Comparison of ENCODE assay signal across 8 mouse cellular contexts in the genomic region with DNA sequence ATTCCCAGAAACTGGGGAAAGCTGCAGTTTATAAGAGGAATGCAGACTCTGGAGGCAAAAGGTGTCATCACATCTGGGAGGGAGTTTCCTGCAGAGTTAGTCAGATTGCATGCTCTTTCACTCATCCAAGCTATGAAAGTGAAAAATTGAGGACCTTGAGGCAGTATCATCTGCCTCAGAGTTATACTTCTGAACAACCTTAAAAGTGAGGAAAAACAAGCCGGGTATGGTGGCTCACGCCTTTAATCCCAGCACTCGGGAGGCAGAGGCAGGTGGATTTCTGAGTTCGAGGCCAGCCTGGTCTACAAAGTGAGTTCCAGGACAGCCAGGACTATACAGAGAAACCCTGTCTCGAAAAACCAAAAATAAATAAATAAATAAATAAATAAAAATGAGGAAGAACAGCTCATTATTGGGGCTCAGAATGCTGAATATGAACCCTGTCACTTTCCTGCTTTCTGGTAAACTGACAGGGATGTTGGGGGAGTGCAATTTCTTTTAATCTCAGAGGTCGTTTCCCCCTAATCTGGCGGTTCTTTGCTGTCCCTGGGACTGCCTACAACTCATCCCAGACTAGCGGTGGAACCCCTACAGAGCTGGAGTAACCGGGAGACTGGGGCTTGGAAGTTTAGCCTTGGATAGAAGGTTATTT. TPM values are rescaled to one million over a fixed set of nuclear protein-coding genes. Genes with fewer than 3 reads are reported as not detected.
DNase-seq lines count a peak whose midpoint lies in the region; ATAC-seq and TF ChIP-seq lines count a peak whose summit lies in the region.
"Had no signal": no experiment of that assay in that cellular context is flagged by ENCODE, and none has a peak within 500 bp of the region (broad histone marks: within the 10 kb centered on the region; RNA-seq: fewer than 3 reads in every experiment).

No protein-coding gene starts in this region.

- 44% methylated on average over 9 of the region's 9 CpGs for WGBS in embryonic facial prominence, embryonic 12.5 days
- 45% methylated on average over 9 of the region's 9 CpGs for WGBS in limb, embryonic 10.5 days
- WGBS in olfactory bulb, adult 2 months = 40% methylated on average over 9 of the region's 9 CpGs

- H3K27ac ChIP-seq in embryonic facial prominence, embryonic 12.5 days = peak overlapping the region; percentile 85
- H3K27ac ChIP-seq in limb, embryonic 10.5 days = peak overlapping the region; percentile 91
- H3K27ac ChIP-seq in olfactory bulb, adult 2 months (ENCODE audit: insufficient read depth, low read depth, low read length) = peak overlapping the region; percentile 77

- intact Hi-C loops in gastrocnemius, postnatal 36 days (cut with DNase I) = no loop called here

- peak overlapping the region; percentile 60 for H3K9ac ChIP-seq in embryonic facial prominence, embryonic 12.5 days

- peak overlapping the region; percentile 56 for H3K4me3 ChIP-seq in embryonic facial prominence, embryonic 12.5 days
- peak overlapping the region; percentile 84 for H3K4me3 ChIP-seq in limb, embryonic 10.5 days
- peak overlapping the region; percentile 75 for H3K4me3 ChIP-seq in olfactory bulb, adult 2 months (ENCODE audit: insufficient read depth, low read depth, low read length)

- no peaks in the 10 kb centered on the region for H3K9me3 ChIP-seq in embryonic facial prominence, embryonic 12.5 days
- H3K9me3 ChIP-seq in limb, embryonic 10.5 days (replicated peaks) = no peaks in the 10 kb centered on the region

- H3K27me3 ChIP-seq in embryonic facial prominence, embryonic 12.5 days = no peaks in the 10 kb centered on the region
- H3K27me3 ChIP-seq in limb, embryonic 10.5 days (ENCODE audit: low read depth, poor library complexity, severe bottlenecking) = no peaks in the 10 kb centered on the region

- H3K4me1 ChIP-seq in embryonic facial prominence, embryonic 12.5 days = 0 out of 2 replicates have a peak, but pooled peaks cover 3% of the 10 kb centered on the region
- H3K4me1 ChIP-seq in limb, embryonic 10.5 days = peaks cover 8% of the 10 kb centered on the region
- H3K4me1 ChIP-seq in olfactory bulb, adult 2 months (ENCODE audit: control insufficient read depth, insufficient read depth, low read length) = no peaks in the 10 kb centered on the region; the same call in 1 of the 2 replicates

- TF ChIP-seq CTCF in olfactory bulb, adult 2 months (IDR thresholded peaks at IDR 0.05; ENCODE audit: insufficient read depth, low read depth, low read length) = no peak

- H3K4me2 ChIP-seq in embryonic facial prominence, embryonic 12.5 days (replicated peaks) = peak overlapping the region; percentile 67

- TF ChIP-seq POLR2A in olfactory bulb, adult 2 months (IDR thresholded peaks at IDR 0.05; ENCODE audit: insufficient read depth, low read depth, low read length) = no peak

- ATAC-seq in embryonic facial prominence, embryonic 12.5 days (ENCODE audit: insufficient number of reproducible peaks, insufficient read depth, low FRiP score, low TSS enrichment) = no peak

- peak; percentile 27 for DNase-seq in ovary, postnatal 10 days (ENCODE audit: low spot score)
- no peak for DNase-seq in ovary, adult 18-20 months (ENCODE audit: low spot score)
- DNase-seq in limb, embryonic 10.5 days (ENCODE audit: low spot score) = no peak
- DNase-seq in gastrocnemius, postnatal 36 days = no peak
- no peak for DNase-seq in urinary bladder, postnatal 25 days (ENCODE audit: low spot score)

- H3K36me3 ChIP-seq in embryonic facial prominence, embryonic 12.5 days = peaks cover 23% of the 10 kb centered on the region
- H3K36me3 ChIP-seq in limb, embryonic 10.5 days = peaks cover 25% of the 10 kb centered on the region

RNA-seq across cellular contexts. Expression of a gene that starts 0.4 kb away (rescaled TPM):
- 66.1 and 71.3 TPM in 2 replicates for polyA plus RNA-seq in embryonic facial prominence, embryonic 12.5 days (2016; fragmentation: Nextera tagmentation; extraction: Ambion mirVana)
- 69.3 and 73.2 TPM in 2 replicates for polyA plus RNA-seq in limb, embryonic 10.5 days (2016; fragmentation: Nextera tagmentation; extraction: Ambion mirVana)
- polyA plus RNA-seq in olfactory bulb, adult 2 months (2012; ENCODE audit: insufficient read depth, insufficient read length, low replicate concordance, missing spikeins) = not detected in 2 replicates
- total RNA-seq in gastrocnemius, postnatal 36 days (2021) = 1 to 10 TPM; 8.3 to 8.7 TPM

RNA-seq across cellular contexts. Expression of a gene that starts 16.2 kb away (rescaled TPM):
- 0.06 and 0.13 TPM in 2 replicates for polyA plus RNA-seq in embryonic facial prominence, embryonic 12.5 days (2016; fragmentation: Nextera tagmentation; extraction: Ambion mirVana)
- 0.19 TPM in 1 of 2 replicates, not detected in the other for polyA plus RNA-seq in limb, embryonic 10.5 days (2016; fragmentation: Nextera tagmentation; extraction: Ambion mirVana)
- not detected in 2 replicates for polyA plus RNA-seq in olfactory bulb, adult 2 months (2012; ENCODE audit: insufficient read depth, insufficient read length, low replicate concordance, missing spikeins)
- total RNA-seq in gastrocnemius, postnatal 36 days (2021) = under 1 TPM; 0.13 to 0.25 TPM

RNA-seq across cellular contexts. Expression of a gene that starts 39.3 kb away (rescaled TPM):
- polyA plus RNA-seq in embryonic facial prominence, embryonic 12.5 days (2016; fragmentation: Nextera tagmentation; extraction: Ambion mirVana) = 118 and 122 TPM in 2 replicates
- 170 and 208 TPM in 2 replicates for polyA plus RNA-seq in limb, embryonic 10.5 days (2016; fragmentation: Nextera tagmentation; extraction: Ambion mirVana)
- not detected in 2 replicates for polyA plus RNA-seq in olfactory bulb, adult 2 months (2012; ENCODE audit: insufficient read depth, insufficient read length, low replicate concordance, missing spikeins)
- total RNA-seq in gastrocnemius, postnatal 36 days (2021) = 10 to 100 TPM; 13.0 to 19.1 TPM

RNA-seq across cellular contexts. Expression of a gene that starts 39.3 kb away (rescaled TPM):
- 18.7 and 19.5 TPM in 2 replicates for polyA plus RNA-seq in embryonic facial prominence, embryonic 12.5 days (2016; fragmentation: Nextera tagmentation; extraction: Ambion mirVana)
- 16.5 and 19.2 TPM in 2 replicates for polyA plus RNA-seq in limb, embryonic 10.5 days (2016; fragmentation: Nextera tagmentation; extraction: Ambion mirVana)
- not detected in 2 replicates for polyA plus RNA-seq in olfactory bulb, adult 2 months (2012; ENCODE audit: insufficient read depth, insufficient read length, low replicate concordance, missing spikeins)
- total RNA-seq in gastrocnemius, postnatal 36 days (2021) = 1 to 10 TPM; 2.1 to 3.8 TPM

RNA-seq across cellular contexts. Expression of a gene that starts 59.6 kb away (rescaled TPM):
- 0.41 and 0.43 TPM in 2 replicates for polyA plus RNA-seq in embryonic facial prominence, embryonic 12.5 days (2016; fragmentation: Nextera tagmentation; extraction: Ambion mirVana)
- polyA plus RNA-seq in limb, embryonic 10.5 days (2016; fragmentation: Nextera tagmentation; extraction: Ambion mirVana) = not detected in 2 replicates
- polyA plus RNA-seq in olfactory bulb, adult 2 months (2012; ENCODE audit: insufficient read depth, insufficient read length, low replicate concordance, missing spikeins) = not detected in 2 replicates
- not detected for total RNA-seq in gastrocnemius, postnatal 36 days (2021)
- polyA plus RNA-seq: gonadal fat pad, adult 2 months had no signal
